Mouse (Mus musculus) stomach, embryonic 14.5 days (tissue): Measurements from ENCODE around the gene Anln. TPM values are rescaled to one million over a fixed set of nuclear protein-coding genes. Genes with fewer than 3 reads are reported as not detected.
"Not testable (repeated sequence)": the region's sequence is repeated elsewhere in the genome, so short reads cannot be mapped to it uniquely, and the experiment has no call there.

Experiments used
- ATAC-seq: fragments of 200-750 bp; cut with Nextera tagmentation; 2 replicates; pipeline ENCODE4 v1.8.0; 2017; ENCODE audit warnings: low read depth, moderate TSS enrichment; ENCODE audit not compliant: insufficient number of reproducible peaks, insufficient read depth, low FRiP score
- H3K27ac ChIP-seq: fragments of 300-500 bp; sonication (generic); 2 replicates; pipeline ENCODE4 v1.5.1; 2014; ENCODE audit warnings: mild to moderate bottlenecking, low read length, moderate library complexity, mixed read lengths
- H3K27me3 ChIP-seq: fragments of 300-500 bp; sonication (generic); 2 replicates; pipeline ENCODE4 v1.6.1; 2014; ENCODE audit warnings: low read length, control low read depth, mixed read lengths; ENCODE audit not compliant: control insufficient read depth, insufficient read depth
- H3K36me3 ChIP-seq: fragments of 300-500 bp; sonication (generic); 2 replicates; pipeline ENCODE4 v1.6.1; 2014; ENCODE audit warnings: mild to moderate bottlenecking, control low read depth, low read length, moderate library complexity, mixed read lengths; ENCODE audit not compliant: control insufficient read depth, insufficient read depth
- H3K4me1 ChIP-seq: fragments of 300-500 bp; sonication (generic); 2 replicates; pipeline ENCODE4 v1.6.1; 2014; ENCODE audit warnings: low read length, control low read depth, mixed read lengths; ENCODE audit not compliant: control insufficient read depth, insufficient read depth
- H3K4me2 ChIP-seq: fragments of 300-500 bp; sonication (generic); replicated peaks from 2 replicates; pipeline ENCODE4 v1.6.1; 2014; ENCODE audit warnings: low read depth, low read length, control low read depth
- H3K4me3 ChIP-seq: fragments of 300-500 bp; sonication (generic); 2 replicates; pipeline ENCODE4 v1.5.1; 2014; ENCODE audit warnings: low read depth, low read length, control low read depth
- H3K9ac ChIP-seq: fragments of 300-500 bp; sonication (generic); replicated peaks from 2 replicates; pipeline ENCODE4 v1.6.1; 2014; ENCODE audit warnings: low read depth, mild to moderate bottlenecking, control low read depth, low read length, moderate library complexity, mixed read lengths
- H3K9me3 ChIP-seq: fragments of 300-500 bp; sonication (generic); 2 replicates; pipeline ENCODE4 v1.6.1; 2016; ENCODE audit warnings: low read depth, low read length, control low read depth; ENCODE audit not compliant: control insufficient read depth
- WGBS: fragments of 180-500 bp; shearing (Covaris S2); extraction: QIAGEN DNeasy Blood & Tissue Kit; methylation state at CpG from one replicate; pipeline ENCODE4 v1.1.7; 2014; 5-methylcytosine and 5-hydroxymethylcytosine counted together
- polyA plus RNA-seq: library from polyadenylated mRNA; unstranded; fragments of >200 nt; fragmentation: Nextera tagmentation; extraction: Ambion mirVana; gene quantifications from 2 replicates; pipeline ENCODE4 v1.2.1, GENCODE M21; 2014

Gene Anln
- polyA plus RNA-seq, 1 experiment from 2014 or later = 64.0 TPM

GRCm38 (mm10) chr9:22408344-22408743 lies 19.4 kb upstream of the Anln start:
- H3K27me3 ChIP-seq, H3K4me3 ChIP-seq, H3K9me3 ChIP-seq, H3K36me3 ChIP-seq, ATAC-seq, H3K4me1 ChIP-seq, H3K4me2 ChIP-seq, H3K9ac ChIP-seq, H3K27ac ChIP-seq: not testable (repeated sequence)
- 22% methylated on average over 4 of the region's 4 CpGs for WGBS

DNA sequence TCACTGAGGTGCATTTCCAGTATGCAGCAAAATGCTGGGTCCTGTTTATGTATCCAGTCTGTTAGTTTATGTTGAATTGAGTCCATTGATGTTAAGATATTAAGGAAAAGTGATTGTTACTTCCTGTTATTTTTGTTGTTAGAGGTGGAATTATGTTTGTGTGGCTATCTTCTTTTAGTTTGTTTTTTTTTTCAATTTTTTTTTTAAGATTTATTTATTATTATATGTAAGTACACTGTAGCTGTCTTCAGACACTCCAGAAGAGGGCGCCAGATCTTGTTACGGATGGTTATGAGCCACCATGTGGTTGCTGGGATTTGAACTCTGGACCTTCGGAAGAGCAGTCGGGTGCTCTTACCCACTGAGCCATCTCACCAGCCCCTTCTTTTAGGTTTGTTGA lies 18.6 kb upstream of the Anln start:
- WGBS = 65% methylated on average over 3 of the region's 4 CpGs
- not testable (repeated sequence) for H3K9ac ChIP-seq, H3K36me3 ChIP-seq, H3K4me3 ChIP-seq, H3K4me1 ChIP-seq, H3K27ac ChIP-seq, H3K27me3 ChIP-seq, H3K4me2 ChIP-seq, H3K9me3 ChIP-seq, ATAC-seq

DNA sequence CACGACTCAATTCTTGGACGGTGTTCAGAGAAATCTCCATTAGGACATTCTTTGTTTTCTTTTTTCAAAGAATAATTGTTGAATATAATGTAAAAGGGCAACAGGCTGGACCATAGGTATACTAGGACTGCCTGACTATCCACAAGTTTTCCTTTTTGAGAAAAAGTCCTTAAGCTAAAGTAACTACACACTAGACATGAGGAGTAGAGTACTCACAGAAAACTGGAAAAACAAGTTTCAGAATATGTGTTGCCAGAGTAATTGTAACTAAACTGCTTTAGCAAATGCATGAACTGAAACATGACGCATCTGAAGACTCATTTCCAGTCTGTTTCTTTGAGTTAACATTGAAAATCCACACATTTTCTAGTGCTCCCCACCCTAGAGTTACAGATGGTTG lies 16.4 kb upstream of the Anln start:
- no peak overlapping the region; the same call in 1 of the 2 replicates for H3K27ac ChIP-seq
- no peak for ATAC-seq
- 63% methylated on average over 3 of the region's 3 CpGs for WGBS

DNA sequence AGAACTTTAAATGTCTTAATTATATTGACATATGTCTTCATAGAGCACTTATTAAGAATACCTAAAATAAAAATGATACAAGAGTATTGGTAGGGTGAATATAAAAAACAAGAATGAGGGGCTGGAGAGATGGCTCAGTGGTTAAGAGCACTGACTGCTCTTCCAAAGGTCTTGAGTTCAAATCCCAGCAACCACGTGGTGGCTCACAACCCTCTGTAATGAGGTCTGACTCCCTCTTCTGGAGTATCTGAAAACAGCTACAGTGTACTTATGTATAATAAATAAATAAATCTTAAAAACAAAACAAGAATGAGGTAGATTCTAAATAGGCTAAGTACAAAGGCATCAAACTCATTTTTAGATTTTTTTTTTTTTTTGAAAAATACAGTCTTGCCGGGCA lies 14.5 kb upstream of the Anln start:
- H3K9ac ChIP-seq, H3K9me3 ChIP-seq, H3K27ac ChIP-seq, H3K36me3 ChIP-seq, ATAC-seq, H3K4me2 ChIP-seq, H3K4me3 ChIP-seq, H3K27me3 ChIP-seq, H3K4me1 ChIP-seq: not testable (repeated sequence)
- 68% methylated on average over 2 of the region's 2 CpGs for WGBS

More for the DNA sequence above, 16.4 kb upstream of the Anln start:
- H3K27me3 ChIP-seq = no peaks in the 10 kb centered on the region
- no peak overlapping the region for H3K9ac ChIP-seq
- no peaks in the 10 kb centered on the region for H3K9me3 ChIP-seq
- no peak overlapping the region for H3K4me3 ChIP-seq
- no peaks in the 10 kb centered on the region for H3K36me3 ChIP-seq
- H3K4me2 ChIP-seq = no peak overlapping the region
- no peaks in the 10 kb centered on the region for H3K4me1 ChIP-seq

GRCm38 (mm10) chr9:22402976-22403375 lies 14.0 kb upstream of the Anln start:
- Histone ChIP-seq H3K4me1 (no peaks in the 10 kb centered on the region), H3K9me3 (no peaks in the 10 kb centered on the region), H3K4me3 (no peak overlapping the region), H3K4me2 (no peak overlapping the region), H3K36me3 (no peaks in the 10 kb centered on the region), H3K9ac (no peak overlapping the region), H3K27me3 (no peaks in the 10 kb centered on the region), H3K27ac (no peak overlapping the region)
- ATAC-seq = no peak
- 66% methylated on average over 3 of the region's 3 CpGs for WGBS

DNA sequence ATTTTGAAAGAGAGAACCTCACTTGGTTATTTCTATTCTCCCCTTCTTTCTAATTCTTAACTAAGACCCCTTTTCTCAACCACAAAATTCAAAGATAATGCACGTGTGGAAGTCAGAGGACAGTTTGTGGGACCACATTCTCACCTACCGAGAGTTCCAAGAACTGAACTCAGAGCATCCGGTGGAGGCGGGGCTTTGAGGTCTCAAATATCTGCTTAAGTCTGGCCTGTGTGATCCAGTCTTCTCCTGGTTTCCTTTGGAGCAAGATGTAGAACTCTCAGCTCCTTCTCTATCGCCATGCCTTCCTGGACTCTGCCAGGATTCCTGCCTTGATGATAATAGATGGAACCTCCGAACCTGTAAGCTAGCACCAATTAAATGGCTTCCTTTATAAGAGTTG lies 13.0 kb upstream of the Anln start:
- Histone ChIP-seq H3K4me3 (no peak overlapping the region), H3K27me3 (no peaks in the 10 kb centered on the region), H3K4me2 (no peak overlapping the region), H3K4me1 (no peaks in the 10 kb centered on the region), H3K9ac (no peak overlapping the region), H3K36me3 (no peaks in the 10 kb centered on the region), H3K27ac (no peak overlapping the region), H3K9me3 (no peaks in the 10 kb centered on the region)
- no peak for ATAC-seq
- WGBS = 88% methylated on average over 6 of the region's 6 CpGs

DNA sequence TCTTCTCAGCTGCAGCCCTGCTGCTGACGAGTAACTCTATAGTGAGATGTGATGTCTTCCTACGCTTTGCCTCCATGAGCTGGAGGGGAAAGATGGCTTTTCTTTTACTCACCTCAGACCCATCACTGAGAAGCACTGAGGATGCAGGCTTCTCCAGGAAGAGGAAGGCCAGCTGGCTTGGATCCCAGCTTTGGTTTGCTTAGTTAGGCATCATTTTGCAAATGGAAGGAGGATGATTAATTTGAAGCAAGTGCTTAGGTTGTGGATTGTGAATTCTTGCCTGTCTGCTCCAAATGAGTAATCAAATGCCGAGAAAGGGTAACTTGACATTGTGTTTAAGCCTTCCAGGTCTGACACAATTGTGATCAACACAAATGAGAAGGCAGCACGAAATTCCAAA lies 10.0 kb upstream of the Anln start:
- H3K36me3 ChIP-seq = no peaks in the 10 kb centered on the region
- H3K9ac ChIP-seq = no peak overlapping the region
- H3K27ac ChIP-seq = no peak overlapping the region
- H3K27me3 ChIP-seq = no peaks in the 10 kb centered on the region
- H3K9me3 ChIP-seq = no peaks in the 10 kb centered on the region
- no peaks in the 10 kb centered on the region for H3K4me1 ChIP-seq
- H3K4me2 ChIP-seq = no peak overlapping the region
- no peak for ATAC-seq
- WGBS = 44% methylated on average over 4 of the region's 4 CpGs
- H3K4me3 ChIP-seq = no peak overlapping the region

DNA sequence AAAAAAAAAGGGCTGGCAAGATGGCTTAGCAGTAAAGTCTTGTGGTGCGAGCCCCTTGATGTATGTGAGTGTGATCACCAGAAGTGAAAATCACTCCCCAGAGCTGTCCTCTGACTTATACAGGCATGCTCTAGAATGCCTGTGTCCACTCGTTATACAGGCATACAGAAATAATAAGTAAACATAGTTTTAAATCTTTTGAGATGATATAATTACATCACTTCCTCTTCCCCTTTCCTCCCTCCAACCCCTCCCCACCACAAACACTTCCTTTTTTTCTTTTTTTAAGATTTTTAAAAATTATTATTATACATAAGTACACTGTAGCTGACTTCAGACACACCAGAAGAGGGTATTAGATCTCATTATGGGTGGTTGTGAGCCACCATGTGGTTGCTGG lies 5.7 kb upstream of the Anln start:
- Histone ChIP-seq H3K4me3 (no peak overlapping the region), H3K27me3 (no peaks in the 10 kb centered on the region), H3K9me3 (no peaks in the 10 kb centered on the region), H3K27ac (no peak overlapping the region), H3K9ac (no peak overlapping the region), H3K4me1 (0 out of 2 replicates have a peak, but pooled peaks cover 3% of the 10 kb centered on the region), H3K36me3 (no peaks in the 10 kb centered on the region), H3K4me2 (no peak overlapping the region)
- no peak for ATAC-seq
- WGBS = 77% methylated on average over 2 of the region's 2 CpGs

GRCm38 (mm10) chr9:22390390-22390789 lies 1.4 kb upstream of the Anln start:
- WGBS = 69% methylated on average over 5 of the region's 5 CpGs
- Histone ChIP-seq H3K27me3 (no peaks in the 10 kb centered on the region), H3K4me2 (no peak overlapping the region), H3K9me3 (no peaks in the 10 kb centered on the region), H3K9ac (no peak overlapping the region), H3K36me3 (no peaks in the 10 kb centered on the region), H3K27ac (no peak overlapping the region), H3K4me3 (no peak overlapping the region), H3K4me1 (peaks cover 16% of the 10 kb centered on the region; the same call in 1 of the 2 replicates)
- ATAC-seq = no peak
